19 mouse cellular contexts compared by ENCODE assay signal in the genomic region with DNA sequence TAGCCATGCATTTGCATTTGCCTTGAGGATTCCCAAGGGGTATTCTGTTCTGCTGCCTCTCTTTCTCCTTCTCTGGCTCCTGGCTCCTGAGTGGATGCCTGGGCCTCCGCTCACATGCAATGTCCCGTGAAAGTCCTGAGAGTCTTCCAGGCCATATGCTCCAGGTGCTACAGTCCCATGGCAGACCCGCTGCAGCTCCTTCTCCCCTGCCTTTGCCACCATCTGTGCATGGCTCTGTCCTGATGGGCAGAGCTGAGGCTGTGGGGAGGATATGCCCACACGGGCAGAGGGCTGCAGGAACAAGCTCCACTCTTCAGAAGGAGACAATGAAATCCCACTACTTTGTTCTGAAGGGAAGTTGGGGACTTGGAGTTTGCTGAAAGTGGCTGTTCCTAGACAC.
DNase-seq lines count a peak whose midpoint lies in the region; ATAC-seq and TF ChIP-seq lines count a peak whose summit lies in the region.
"Had no signal": no experiment of that assay in that cellular context is flagged by ENCODE, and none has a peak within 500 bp of the region (broad histone marks: within the 10 kb centered on the region; RNA-seq: fewer than 3 reads in every experiment).

No protein-coding gene starts in this region.

- H3K9ac ChIP-seq in forebrain, embryonic 12.5 days = no peak overlapping the region
- no peak overlapping the region for H3K9ac ChIP-seq in midbrain, postnatal 0 days (replicated peaks; ENCODE audit: low read length, poor library complexity, severe bottlenecking)
- H3K9ac ChIP-seq in midbrain, embryonic 15.5 days = no peak overlapping the region
- H3K9ac ChIP-seq: heart, embryonic 15.5 days; neural tube, embryonic 13.5 days had no signal

- H3K9me3 ChIP-seq in forebrain, embryonic 12.5 days = no peaks in the 10 kb centered on the region
- no peaks in the 10 kb centered on the region for H3K9me3 ChIP-seq in forebrain, embryonic 10.5 days
- no peaks in the 10 kb centered on the region for H3K9me3 ChIP-seq in midbrain, postnatal 0 days (ENCODE audit: low read length)
- no peaks in the 10 kb centered on the region for H3K9me3 ChIP-seq in midbrain, embryonic 15.5 days
- H3K9me3 ChIP-seq: heart, embryonic 15.5 days; neural tube, embryonic 13.5 days had no signal

- H3K27me3 ChIP-seq in forebrain, embryonic 12.5 days = no peaks in the 10 kb centered on the region
- no peaks in the 10 kb centered on the region for H3K27me3 ChIP-seq in forebrain, embryonic 10.5 days (ENCODE audit: poor library complexity, severe bottlenecking)
- no peaks in the 10 kb centered on the region for H3K27me3 ChIP-seq in midbrain, postnatal 0 days (ENCODE audit: insufficient read depth, low read length)
- H3K27me3 ChIP-seq in midbrain, embryonic 15.5 days (replicated peaks) = no peaks in the 10 kb centered on the region
- H3K27me3 ChIP-seq: heart, embryonic 15.5 days; neural tube, embryonic 13.5 days had no signal

- 79% methylated on average over 4 of the region's 4 CpGs for WGBS in forebrain, embryonic 12.5 days
- whole genome bisulfite sequencing in forebrain, embryonic 10.5 days = 82% methylated on average over 4 of the region's 4 CpGs
- WGBS in midbrain, postnatal 0 days = 77% methylated on average over 4 of the region's 4 CpGs
- 75% methylated on average over 4 of the region's 4 CpGs for WGBS in midbrain, embryonic 15.5 days

- H3K4me3 ChIP-seq in forebrain, embryonic 12.5 days (replicated peaks) = no peak overlapping the region
- no peak overlapping the region for H3K4me3 ChIP-seq in forebrain, embryonic 10.5 days
- no peak overlapping the region for H3K4me3 ChIP-seq in midbrain, postnatal 0 days (ENCODE audit: low read depth, low read length)
- no peak overlapping the region for H3K4me3 ChIP-seq in midbrain, embryonic 15.5 days
- H3K4me3 ChIP-seq: heart, adult 2 months; heart, embryonic 15.5 days; neural tube, embryonic 13.5 days had no signal

- TF ChIP-seq CTCF in midbrain, postnatal 0 days (IDR thresholded peaks at IDR 0.05) = no peak

- H3K4me2 ChIP-seq in forebrain, embryonic 12.5 days = no peak overlapping the region
- no peak overlapping the region for H3K4me2 ChIP-seq in midbrain, postnatal 0 days (ENCODE audit: low read depth, low read length, poor library complexity, severe bottlenecking)
- no peak overlapping the region for H3K4me2 ChIP-seq in midbrain, embryonic 15.5 days
- H3K4me2 ChIP-seq: heart, embryonic 15.5 days; liver, embryonic 11.5 days; neural tube, embryonic 13.5 days had no signal

- no peaks in the 10 kb centered on the region for H3K36me3 ChIP-seq in forebrain, embryonic 12.5 days (replicated peaks)
- H3K36me3 ChIP-seq in forebrain, embryonic 10.5 days (replicated peaks) = no peaks in the 10 kb centered on the region
- no peaks in the 10 kb centered on the region for H3K36me3 ChIP-seq in midbrain, postnatal 0 days (ENCODE audit: insufficient read depth, low read length)
- no peaks in the 10 kb centered on the region for H3K36me3 ChIP-seq in midbrain, embryonic 15.5 days (replicated peaks)
- H3K36me3 ChIP-seq: heart, embryonic 15.5 days; neural tube, embryonic 13.5 days had no signal

- H3K4me1 ChIP-seq in forebrain, embryonic 12.5 days = peaks cover 10% of the 10 kb centered on the region; the same call in 1 of the 2 replicates
- peaks cover 10% of the 10 kb centered on the region; the same call in 1 of the 2 replicates for H3K4me1 ChIP-seq in forebrain, embryonic 10.5 days
- H3K4me1 ChIP-seq in midbrain, postnatal 0 days (ENCODE audit: insufficient read depth, low read length) = no peaks in the 10 kb centered on the region
- H3K4me1 ChIP-seq in midbrain, embryonic 15.5 days = peaks cover 14% of the 10 kb centered on the region; the same call in 1 of the 2 replicates
- H3K4me1 ChIP-seq: heart, embryonic 15.5 days had no signal

- no peak for ATAC-seq in forebrain, embryonic 12.5 days (ENCODE audit: low FRiP score)
- ATAC-seq in midbrain, postnatal 0 days (ENCODE audit: low FRiP score) = no peak
- no peak for ATAC-seq in midbrain, embryonic 15.5 days (replicated peaks)

- no peak for DNase-seq in forebrain, embryonic 10.5 days (ENCODE audit: extremely low spot score, low spot score)
- DNase-seq in midbrain, postnatal 0 days (ENCODE audit: low spot score) = peak; percentile 29
- DNase-seq in cerebellum, postnatal 25 days = peak; percentile 87
- no peak for DNase-seq in testis, postnatal 10 days (ENCODE audit: low spot score)
- DNase-seq in gastrocnemius, postnatal 10 days = no peak
- no peak for DNase-seq in layer of hippocampus, postnatal 36 days
- DNase-seq: adrenal gland, adult 2 months; heart, adult 2 months; kidney, adult 18-20 months; kidney, postnatal 4 days; lung, adult 2 months; lung, postnatal 36 days; right cerebral cortex, postnatal 14 days; thymus, postnatal 14 days had no signal

- peak overlapping the region; percentile 31; the same call in 1 of the 2 replicates for H3K27ac ChIP-seq in forebrain, embryonic 12.5 days
- H3K27ac ChIP-seq in forebrain, embryonic 10.5 days = no peak overlapping the region
- no peak overlapping the region for H3K27ac ChIP-seq in midbrain, postnatal 0 days (ENCODE audit: low read depth, low read length)
- no peak overlapping the region for H3K27ac ChIP-seq in midbrain, embryonic 15.5 days
- H3K27ac ChIP-seq: heart, adult 2 months; heart, embryonic 15.5 days had no signal

Comparison
In these comparisons a context has a peak if more than half of its experiments do, and no peak if none do; other contexts are left out.
1. DNase-seq: peak in midbrain, postnatal 0 days (single experiment) and cerebellum, postnatal 25 days (2 of 2); none in forebrain, embryonic 10.5 days (single experiment), testis, postnatal 10 days (single experiment), gastrocnemius, postnatal 10 days (single experiment) and layer of hippocampus, postnatal 36 days (0 of 2).